Mouse (Mus musculus): Measurements from ENCODE around the gene Gm9573.

Gene Gm9573

DNA sequence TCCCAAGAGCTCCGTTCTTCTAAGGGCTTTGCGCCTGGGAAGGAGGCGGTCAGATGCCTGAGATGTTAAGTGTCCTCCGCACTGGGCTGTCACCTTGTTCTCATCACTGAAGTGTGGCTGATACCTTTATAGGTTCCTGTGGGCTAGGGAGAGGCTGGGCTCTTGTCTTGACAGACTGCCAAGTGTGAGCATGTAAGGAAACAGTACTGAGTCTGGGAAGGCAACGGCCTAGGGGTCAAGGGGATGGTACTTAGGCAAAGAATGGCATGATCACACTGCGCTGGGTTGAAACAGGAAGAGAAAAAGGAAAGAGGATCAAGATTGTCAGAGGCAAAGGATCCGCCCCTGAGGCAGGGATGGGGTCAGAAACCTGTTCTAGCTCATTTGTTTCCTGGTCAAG is at the start of gene Gm9573:
TSS of gene Gm9573 (minus strand) at position 101 of the 400 bp plus-strand sequence.
- DNase-seq (ENCODE audit: low read depth, low spot score): no peak

DNA sequence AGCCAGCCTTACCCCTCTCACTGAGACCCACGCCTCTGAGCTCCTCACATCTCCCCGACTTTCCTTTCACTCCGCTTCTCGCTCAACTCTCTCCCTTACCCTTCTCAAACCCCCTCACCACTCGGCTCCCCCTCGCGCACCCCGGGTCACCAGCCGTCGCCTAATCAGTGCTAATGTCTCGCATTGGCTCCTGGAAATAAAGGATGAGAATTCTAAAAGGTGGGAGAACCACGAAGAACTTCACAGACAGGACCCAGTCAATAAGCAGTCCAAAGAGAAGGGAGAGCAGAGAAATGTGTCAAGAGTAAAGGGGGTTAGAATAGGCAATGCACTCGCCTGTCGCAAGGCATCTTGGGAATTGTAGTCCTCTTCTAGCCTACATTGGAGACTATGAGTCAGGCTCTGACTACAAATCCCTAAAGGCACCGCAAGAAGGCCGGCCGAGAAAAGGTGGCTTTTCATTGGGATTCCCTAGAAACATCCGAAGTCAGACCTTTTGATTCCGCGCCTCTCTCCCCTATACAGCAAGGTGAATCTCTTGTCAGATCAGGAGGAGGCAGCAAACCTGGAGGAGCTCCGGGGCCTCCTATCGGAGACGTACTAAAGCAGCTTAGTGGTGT is 47.1 kb upstream of the Gm9573 start, which contains the start of gene Gtf2h4:
TSS of gene Gtf2h4 (minus strand) at position 324 of the 620 bp plus-strand sequence.
- DNase-seq (ENCODE audit: low read depth, low spot score): peak; percentile 96

- no peak for DNase-seq (ENCODE audit: low read depth, low spot score)
Measured at GRCm38 (mm10) chr17:35672527-35672926, 46.1 kb upstream of the Gm9573 start.

DNA sequence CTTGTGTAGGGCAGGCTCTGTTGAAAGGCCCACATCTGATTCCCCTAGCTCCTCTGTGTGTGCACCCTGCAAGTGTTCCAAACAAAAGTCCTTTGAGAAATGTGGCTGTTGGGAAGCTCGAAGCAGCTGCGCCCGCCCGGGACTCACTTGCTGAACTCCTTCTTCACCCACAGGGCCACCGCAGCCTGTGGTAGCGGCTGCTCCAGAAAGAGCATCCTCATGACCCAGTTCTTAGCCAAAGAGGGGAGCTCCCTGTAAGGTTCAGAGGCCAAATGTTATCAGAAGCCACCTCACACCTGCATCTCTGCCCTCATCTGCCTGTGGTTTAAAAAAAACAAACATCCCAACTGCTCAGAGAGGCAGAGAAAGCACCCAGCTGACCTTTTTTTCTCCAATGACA is 45.4 kb upstream of the Gm9573 start:
- DNase-seq (ENCODE audit: low read depth, low spot score): no peak

GRCm38 (mm10) chr17:35669731-35670130 is 43.3 kb upstream of the Gm9573 start:
- DNase-seq (ENCODE audit: low read depth, low spot score): no peak

GRCm38 (mm10) chr17:35667334-35668065 is 41.1 kb upstream of the Gm9573 start, which contains the start of gene Vars2:
TSS of gene Vars2 (minus strand) at chr17:35667592.
- DNase-seq (ENCODE audit: low read depth, low spot score): peak; percentile 96

GRCm38 (mm10) chr17:35666851-35667256 is 40.4 kb upstream of the Gm9573 start:
- peak; percentile 59 for DNase-seq (ENCODE audit: low read depth, low spot score)

DNA sequence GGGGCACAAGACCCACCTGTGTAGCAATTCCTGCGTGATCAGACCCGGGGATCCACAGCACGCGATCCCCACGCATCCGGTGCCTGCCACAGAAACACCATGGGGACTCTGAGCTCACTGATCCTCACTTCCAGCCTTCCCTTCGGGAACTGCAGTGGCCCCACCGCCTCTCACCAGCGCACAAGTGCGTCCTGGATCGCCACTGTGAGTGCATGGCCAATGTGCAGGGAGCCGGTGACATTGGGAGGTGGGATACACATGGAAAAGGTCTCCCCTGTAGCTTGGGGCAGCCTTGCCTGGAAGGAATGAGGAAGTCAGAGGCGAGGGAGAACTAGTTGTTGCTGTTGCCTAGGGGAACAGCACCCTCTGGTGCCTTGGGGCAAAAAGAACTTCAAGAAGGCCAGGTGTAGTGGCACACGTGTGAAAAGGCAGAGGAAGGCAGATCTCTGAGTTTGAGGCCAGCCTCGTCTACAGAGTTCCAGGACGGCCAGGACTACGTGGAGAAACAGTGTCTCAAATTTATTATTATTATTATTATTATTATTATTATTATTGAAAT is 39.6 kb upstream of the Gm9573 start:
- peak; percentile 87 for DNase-seq (ENCODE audit: low read depth, low spot score)

DNA sequence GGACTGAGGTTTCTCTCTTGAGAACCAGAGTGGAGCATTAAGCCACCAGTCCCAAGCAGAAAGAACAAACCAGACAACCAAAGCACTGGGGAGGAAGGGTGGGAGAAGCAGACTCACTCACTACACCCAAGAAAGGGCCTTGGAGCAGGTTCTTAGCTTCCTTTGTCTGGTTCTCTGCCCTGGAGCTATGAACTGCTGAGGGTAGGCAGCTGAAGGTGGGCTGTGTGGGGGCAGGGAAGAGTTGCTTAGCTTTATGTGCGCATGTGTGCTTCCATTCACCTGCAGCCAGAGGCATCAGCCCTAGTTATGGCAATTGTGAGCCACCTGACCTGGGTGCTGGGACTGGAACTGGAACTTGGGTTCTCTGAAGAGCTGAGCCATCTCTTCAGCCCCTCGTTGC is 26.6 kb upstream of the Gm9573 start:
- DNase-seq (ENCODE audit: low read depth, low spot score): peak; percentile 81

DNA sequence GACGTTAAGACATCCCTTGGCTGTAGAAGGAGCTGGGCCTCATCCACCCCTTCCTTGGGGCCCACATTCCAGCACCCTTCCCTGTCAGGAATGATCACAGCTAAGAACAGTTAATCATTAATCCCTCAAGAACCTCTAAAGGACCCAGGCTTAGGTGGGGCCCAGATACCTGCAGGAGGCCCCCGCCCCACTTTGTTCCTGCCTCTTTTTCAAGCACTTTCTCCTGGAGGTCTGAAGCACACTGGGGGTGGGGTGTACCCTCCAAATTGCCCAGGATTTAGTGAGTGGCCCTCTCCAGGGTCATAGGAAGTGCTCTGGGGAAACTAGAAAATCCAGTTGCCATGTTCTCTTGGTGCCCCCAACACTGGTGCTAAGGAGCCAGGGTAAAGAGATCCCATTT is 23.0 kb upstream of the Gm9573 start:
- no peak for DNase-seq (ENCODE audit: low read depth, low spot score)

GRCm38 (mm10) chr17:35643609-35644236 is 17.3 kb upstream of the Gm9573 start, which contains the start of gene Mucl3:
TSS of gene Mucl3 (minus strand) at chr17:35643695.
- DNase-seq (ENCODE audit: low read depth, low spot score): no peak

- DNase-seq (ENCODE audit: low read depth, low spot score): no peak
Measured at GRCm38 (mm10) chr17:35639352-35639751, 12.9 kb upstream of the Gm9573 start.

DNA sequence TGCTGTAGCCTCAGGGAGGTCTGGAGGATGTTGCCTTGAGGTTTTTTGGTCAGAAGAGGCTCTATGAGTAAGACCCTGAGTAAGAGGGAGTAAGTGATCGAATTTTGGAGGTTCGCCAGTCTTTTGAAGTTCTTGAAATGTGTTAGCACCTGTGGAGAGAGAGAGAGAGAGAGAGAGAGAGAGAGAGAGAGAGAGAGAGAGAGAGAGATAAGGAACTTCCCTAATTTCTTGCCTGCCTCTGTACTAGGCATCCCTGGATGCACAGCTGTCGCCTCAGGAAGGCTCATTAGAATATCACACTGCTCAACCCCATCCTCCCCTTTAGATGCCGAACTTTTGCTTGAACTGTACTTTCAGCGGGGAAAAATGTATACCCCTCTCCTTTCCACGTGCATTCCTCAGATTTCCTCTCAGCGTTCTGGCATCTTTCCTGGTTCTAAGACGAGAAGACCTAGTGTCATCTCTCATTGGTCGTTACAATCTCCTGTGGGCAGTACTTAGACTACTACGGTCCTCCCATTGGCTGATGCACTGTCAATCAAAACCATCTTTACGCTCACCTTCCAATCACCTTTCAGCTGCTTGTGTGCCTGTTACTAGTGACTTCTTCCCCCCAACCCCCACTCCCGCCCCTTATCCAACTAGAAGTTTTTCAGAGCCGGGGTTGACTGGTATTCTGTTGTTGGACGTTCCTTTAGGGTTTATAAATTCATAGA is 12.2 kb upstream of the Gm9573 start:
- peak; percentile 89 for DNase-seq (ENCODE audit: low read depth, low spot score)

DNA sequence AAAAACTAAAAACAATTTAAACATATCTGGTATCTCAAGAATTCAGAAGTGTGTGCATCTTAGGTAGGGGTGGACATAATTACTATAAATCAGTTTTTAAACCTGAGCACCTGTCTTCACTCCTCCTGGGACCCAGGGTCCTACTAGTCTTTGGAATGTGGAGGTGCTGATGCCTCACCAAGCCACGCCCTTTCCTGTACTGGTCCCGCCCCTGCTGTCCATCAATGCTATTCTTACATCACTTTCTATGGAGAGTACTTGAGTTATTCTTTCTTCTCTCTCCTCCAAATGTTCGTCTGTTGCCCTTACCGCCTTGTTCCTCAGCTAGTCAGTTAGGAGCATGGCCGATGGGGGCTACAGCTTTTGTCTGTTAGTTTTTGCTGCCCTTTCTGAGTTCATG is 9.9 kb upstream of the Gm9573 start:
- peak; percentile 76 for DNase-seq (ENCODE audit: low read depth, low spot score)

DNA sequence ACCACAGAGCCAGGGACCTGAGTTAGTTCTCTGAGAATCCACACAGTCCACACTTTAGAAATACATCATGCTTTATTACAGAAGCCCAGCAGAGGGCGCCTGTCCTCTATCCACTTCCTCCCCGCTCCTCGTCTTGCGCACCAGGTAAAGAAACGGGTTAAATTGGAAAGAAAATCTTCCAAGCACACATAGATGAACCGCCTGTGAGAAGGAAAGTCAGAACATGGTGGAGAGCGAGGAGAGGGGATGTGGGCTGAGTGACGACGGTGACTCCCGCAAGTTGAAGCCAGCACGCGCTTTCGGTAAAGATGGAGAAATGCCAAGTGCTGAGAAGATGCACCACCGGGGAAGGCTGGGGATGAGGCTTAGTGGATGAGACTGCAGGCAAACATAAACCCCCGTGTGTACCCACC is 9.3 kb upstream of the Gm9573 start:
- peak; percentile 86 for DNase-seq (ENCODE audit: low read depth, low spot score)

DNA sequence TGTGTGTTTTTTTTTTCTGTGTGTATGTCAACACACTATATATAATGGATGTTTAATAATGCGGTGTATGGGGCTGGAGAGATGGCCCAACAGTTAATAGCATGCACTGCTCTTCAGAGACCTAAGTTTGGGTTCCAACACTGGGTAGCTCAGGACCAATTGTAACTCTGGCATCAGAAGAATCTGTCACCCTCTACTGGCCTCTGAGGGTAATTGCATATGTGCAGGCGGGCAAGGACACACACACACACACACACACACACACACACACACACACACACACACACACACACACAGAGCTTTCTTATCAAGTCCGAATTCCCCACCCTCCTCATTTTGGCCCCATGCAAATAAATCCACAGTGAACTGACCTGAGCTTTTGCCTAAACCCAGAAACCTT is 8.8 kb upstream of the Gm9573 start:
- DNase-seq (ENCODE audit: low read depth, low spot score): peak; percentile 62

GRCm38 (mm10) chr17:35633992-35634391 is 7.6 kb upstream of the Gm9573 start:
- DNase-seq (ENCODE audit: low read depth, low spot score): peak; percentile 78

GRCm38 (mm10) chr17:35617127-35617526 is 9.3 kb downstream of the Gm9573 start:
- DNase-seq (ENCODE audit: low read depth, low spot score): peak; percentile 71

DNA sequence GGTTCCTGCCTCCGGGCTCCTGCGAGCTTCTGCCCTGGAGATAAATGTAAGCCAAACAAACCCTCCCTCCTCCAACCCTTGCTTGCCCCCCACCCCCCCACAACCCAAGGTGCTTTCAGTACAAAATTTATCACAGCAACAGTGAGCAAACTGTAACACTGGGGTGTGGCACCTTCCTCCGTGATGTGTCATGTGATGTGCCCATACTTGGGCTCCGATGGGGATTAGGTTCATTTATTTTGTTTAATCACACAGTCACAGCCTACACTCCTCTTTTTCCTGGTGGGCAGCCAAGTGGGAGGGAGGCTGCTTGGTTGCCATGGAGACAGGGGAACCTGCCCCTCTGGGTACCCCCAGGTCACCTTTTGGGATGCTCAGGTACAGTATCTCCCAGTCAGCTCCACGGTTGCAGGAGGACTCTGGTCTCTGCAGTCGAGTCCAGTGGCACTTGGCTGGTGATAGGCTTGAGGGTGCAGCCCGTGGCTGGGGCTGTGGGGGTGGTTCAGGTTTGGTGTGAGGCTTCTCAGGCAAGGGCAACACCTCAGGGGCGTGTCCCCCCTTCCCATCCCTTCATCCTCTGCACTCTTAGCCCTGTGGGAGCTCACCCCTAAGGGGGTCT is 24.6 kb downstream of the Gm9573 start:
- no peak for DNase-seq (ENCODE audit: low read depth, low spot score)

- DNase-seq (ENCODE audit: low read depth, low spot score): no peak
Measured at GRCm38 (mm10) chr17:35601249-35601648, 25.2 kb downstream of the Gm9573 start, which contains the start of gene Sfta2. TSS of gene Sfta2 (plus strand) at chr17:35601549.

DNA sequence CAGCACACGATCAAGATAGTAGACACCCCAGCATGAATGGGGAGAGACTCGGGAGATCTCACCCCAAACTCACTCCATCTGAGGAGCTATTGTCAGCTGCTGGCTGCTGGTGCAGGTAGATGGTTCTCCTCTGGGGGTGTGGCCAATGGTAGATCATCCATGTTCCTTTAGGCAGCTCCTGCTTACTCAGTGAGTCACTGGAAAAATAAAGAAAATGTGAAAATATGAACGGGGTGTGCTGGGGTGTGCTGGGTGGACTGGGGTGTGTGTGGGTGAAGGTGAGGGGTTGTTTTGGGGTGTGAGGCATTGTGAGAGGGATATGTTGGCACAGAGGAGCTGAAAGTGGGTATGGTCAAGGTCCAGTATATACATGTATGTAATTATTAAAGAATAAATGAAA is 29.0 kb downstream of the Gm9573 start:
- DNase-seq (ENCODE audit: low read depth, low spot score): no peak
